Mouse (Mus musculus): ENCODE results near the gene Lrrn4cl. TPM values are rescaled to one million over a fixed set of nuclear protein-coding genes. Genes with fewer than 3 reads are reported as not detected.

The Lrrn4cl gene
- polyA plus RNA-seq, 1 experiment from 2014 or later = 0.37 TPM

- Histone ChIP-seq H3K27ac (ENCODE audit: low read depth, low read length) (peak within 1 kb of the TSS; percentile 98), H3K36me3 (ENCODE audit: control insufficient read depth, insufficient read depth, low read length) (peaks cover 3% of the 10 kb centered on the region; the same call in 1 of the 2 replicates), H3K4me3 (ENCODE audit: low read depth, low read length) (peak within 1 kb of the TSS; percentile 99), H3K9me3 (ENCODE audit: control insufficient read depth, low read length) (no peaks in the 10 kb centered on the region), H3K4me1 (replicated peaks; ENCODE audit: control insufficient read depth, insufficient read depth, low read length) (peaks cover 9% of the 10 kb centered on the region), H3K9ac (ENCODE audit: low read depth, low read length) (peak within 1 kb of the TSS; percentile 98), H3K4me2 (replicated peaks; ENCODE audit: low read depth, low read length) (peak within 1 kb of the TSS; percentile 77), H3K27me3 (ENCODE audit: control insufficient read depth, insufficient read depth, low read length) (no peaks in the 10 kb centered on the region)
- peak; percentile 94 for ATAC-seq (ENCODE audit: low FRiP score)
- peak; percentile 97 for DNase-seq (ENCODE audit: low spot score)
- WGBS = under 1% methylated on average over 33 of the region's 33 CpGs
Observed at GRCm38 (mm10) chr19:8818801-8819595, 31.6 kb upstream of the Lrrn4cl start, which contains the start of gene Ttc9c. TSS of gene Ttc9c (minus strand) at chr19:8819333.

DNA sequence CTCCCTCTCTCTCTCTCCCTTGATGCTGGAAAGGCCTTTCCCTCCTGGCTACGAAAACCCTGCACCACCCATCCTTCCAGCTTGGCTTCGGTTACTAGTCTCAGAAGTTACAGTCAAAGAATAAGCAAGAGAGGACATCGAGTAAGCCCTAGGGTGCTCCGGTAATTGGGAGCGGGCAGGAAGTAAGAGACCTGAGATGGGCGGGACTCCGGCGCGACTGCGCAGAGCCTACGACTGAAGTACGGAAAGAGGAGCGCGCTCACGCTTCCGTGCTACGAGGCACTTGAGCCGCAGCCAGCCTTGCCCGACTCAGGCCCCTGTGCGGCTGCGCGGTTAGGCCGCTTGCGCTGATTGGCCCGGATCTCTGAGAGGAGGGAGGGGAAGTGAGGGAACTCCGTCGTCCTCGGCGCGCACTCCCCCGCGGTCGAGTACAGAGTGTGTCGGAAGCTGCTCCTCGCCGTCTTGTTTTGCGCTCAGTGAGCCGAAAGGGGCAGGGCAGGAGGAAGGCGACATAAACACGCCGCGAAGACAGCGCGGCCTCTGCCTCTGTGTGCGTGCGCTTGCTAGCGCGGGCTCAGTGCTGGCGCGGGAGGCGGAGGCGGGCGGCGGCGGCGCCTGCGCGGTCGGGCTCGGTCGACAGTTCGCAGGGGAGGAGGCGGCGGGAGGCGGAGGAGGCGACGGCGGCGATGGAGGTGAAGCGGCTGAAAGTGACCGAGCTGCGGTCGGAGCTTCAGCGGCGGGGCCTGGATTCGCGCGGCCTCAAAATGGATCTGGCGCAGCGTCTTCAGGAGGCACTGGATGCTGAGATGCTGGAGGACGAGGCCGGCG is 30.8 kb upstream of the Lrrn4cl start, which contains the start of gene Hnrnpul2:
Gene Hnrnpul2, plus strand, starts transcription at position 415 of the 828 bp plus-strand sequence.
- H3K4me1 ChIP-seq (replicated peaks; ENCODE audit: control insufficient read depth, insufficient read depth, low read length) = peaks cover 9% of the 10 kb centered on the region
- H3K27me3 ChIP-seq (ENCODE audit: control insufficient read depth, insufficient read depth, low read length) = no peaks in the 10 kb centered on the region
- under 1% methylated on average over 69 of the region's 83 CpGs for WGBS
- H3K9ac ChIP-seq (ENCODE audit: low read depth, low read length) = peak within 1 kb of the TSS; percentile 98
- 0 out of 2 replicates have a peak, but pooled peaks cover 3% of the 10 kb centered on the region for H3K36me3 ChIP-seq (ENCODE audit: control insufficient read depth, insufficient read depth, low read length)
- ATAC-seq (ENCODE audit: low FRiP score) = peak; percentile 97
- peak within 1 kb of the TSS; percentile 99 for H3K4me3 ChIP-seq (ENCODE audit: low read depth, low read length)
- H3K9me3 ChIP-seq (ENCODE audit: control insufficient read depth, low read length) = no peaks in the 10 kb centered on the region
- H3K27ac ChIP-seq (ENCODE audit: low read depth, low read length) = peak within 1 kb of the TSS; percentile 98
- H3K4me2 ChIP-seq (replicated peaks; ENCODE audit: low read depth, low read length) = peak within 1 kb of the TSS; percentile 77
- peak; percentile 95 for DNase-seq (ENCODE audit: low spot score)

GRCm38 (mm10) chr19:8820424-8820956 is 30.1 kb upstream of the Lrrn4cl start:
- H3K9ac ChIP-seq (ENCODE audit: low read depth, low read length) = peak overlapping the region; percentile 98
- H3K9me3 ChIP-seq (ENCODE audit: control insufficient read depth, low read length) = no peaks in the 10 kb centered on the region
- 0 out of 2 replicates have a peak, but pooled peaks cover 3% of the 10 kb centered on the region for H3K36me3 ChIP-seq (ENCODE audit: control insufficient read depth, insufficient read depth, low read length)
- WGBS = 0% methylated on average over 48 of the region's 48 CpGs
- no peaks in the 10 kb centered on the region for H3K27me3 ChIP-seq (ENCODE audit: control insufficient read depth, insufficient read depth, low read length)
- peak; percentile 30 for ATAC-seq (ENCODE audit: low FRiP score)
- peak overlapping the region; percentile 98 for H3K27ac ChIP-seq (ENCODE audit: low read depth, low read length)
- H3K4me3 ChIP-seq (ENCODE audit: low read depth, low read length) = peak overlapping the region; percentile 99
- DNase-seq (ENCODE audit: low spot score) = peak; percentile 39
- peak overlapping the region; percentile 77 for H3K4me2 ChIP-seq (replicated peaks; ENCODE audit: low read depth, low read length)
- H3K4me1 ChIP-seq (replicated peaks; ENCODE audit: control insufficient read depth, insufficient read depth, low read length) = peaks cover 9% of the 10 kb centered on the region

DNA sequence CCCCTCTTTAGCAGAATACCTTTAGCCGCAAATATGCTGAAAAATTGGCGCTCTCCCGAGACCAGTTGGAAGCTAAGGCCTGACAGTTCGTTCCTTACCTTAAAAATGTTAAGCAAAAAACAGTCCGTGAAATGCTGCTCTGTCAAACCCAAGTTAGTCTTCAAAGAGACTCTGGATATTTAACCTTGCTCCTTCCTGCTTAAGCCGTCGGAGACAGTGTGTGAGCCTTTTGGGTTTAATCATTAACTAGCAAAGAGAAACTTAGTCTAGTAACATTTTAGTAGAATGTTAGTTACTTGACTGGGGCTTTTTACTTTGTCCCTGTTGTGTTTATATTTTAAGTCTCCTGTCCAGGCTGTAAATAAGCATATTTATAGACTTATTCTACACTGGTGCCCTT is 29.4 kb upstream of the Lrrn4cl start:
- Histone ChIP-seq H3K9ac (ENCODE audit: low read depth, low read length) (peak overlapping the region; percentile 98), H3K4me2 (replicated peaks; ENCODE audit: low read depth, low read length) (peak overlapping the region; percentile 77), H3K4me3 (ENCODE audit: low read depth, low read length) (peak overlapping the region; percentile 99), H3K27me3 (ENCODE audit: control insufficient read depth, insufficient read depth, low read length) (no peaks in the 10 kb centered on the region), H3K4me1 (replicated peaks; ENCODE audit: control insufficient read depth, insufficient read depth, low read length) (peaks cover 9% of the 10 kb centered on the region), H3K36me3 (ENCODE audit: control insufficient read depth, insufficient read depth, low read length) (0 out of 2 replicates have a peak, but pooled peaks cover 4% of the 10 kb centered on the region), H3K27ac (ENCODE audit: low read depth, low read length) (0 out of 2 replicates have a peak overlapping the region, but pooled peaks have one; percentile 98), H3K9me3 (ENCODE audit: control insufficient read depth, low read length) (no peaks in the 10 kb centered on the region)
- ATAC-seq (ENCODE audit: low FRiP score) = no peak
- 2% methylated on average over 7 of the region's 7 CpGs for WGBS
- DNase-seq (ENCODE audit: low spot score) = no peak

DNA sequence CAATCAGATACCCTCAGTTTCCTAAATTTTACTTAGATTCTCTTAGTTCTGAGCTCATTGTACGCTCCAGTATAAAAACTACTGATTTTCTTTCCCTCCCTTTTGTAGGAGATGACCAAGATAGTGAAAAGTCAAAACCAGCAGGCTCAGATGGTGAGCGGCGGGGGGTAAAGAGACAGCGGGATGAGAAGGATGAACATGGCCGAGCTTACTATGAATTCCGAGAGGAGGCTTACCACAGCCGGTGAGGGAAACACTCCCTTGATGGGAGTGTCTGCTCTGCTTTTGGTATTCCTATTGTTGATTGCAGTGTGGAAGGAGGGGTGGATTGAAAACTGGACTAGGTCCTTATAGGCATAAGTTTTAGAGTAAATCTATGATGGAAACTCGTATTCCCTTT is 27.9 kb upstream of the Lrrn4cl start:
- no peaks in the 10 kb centered on the region for H3K27me3 ChIP-seq (ENCODE audit: control insufficient read depth, insufficient read depth, low read length)
- H3K9me3 ChIP-seq (ENCODE audit: control insufficient read depth, low read length) = no peaks in the 10 kb centered on the region
- ATAC-seq (ENCODE audit: low FRiP score) = no peak
- DNase-seq (ENCODE audit: low spot score) = no peak
- H3K4me3 ChIP-seq (ENCODE audit: low read depth, low read length) = peak overlapping the region; percentile 1; the same call in 1 of the 2 replicates
- H3K4me2 ChIP-seq (replicated peaks; ENCODE audit: low read depth, low read length) = peak overlapping the region; percentile 77; the same call in 1 of the 2 replicates
- H3K36me3 ChIP-seq (ENCODE audit: control insufficient read depth, insufficient read depth, low read length) = 0 out of 2 replicates have a peak, but pooled peaks cover 8% of the 10 kb centered on the region
- H3K27ac ChIP-seq (ENCODE audit: low read depth, low read length) = no peak overlapping the region
- peaks cover 3% of the 10 kb centered on the region; the same call in 1 of the 2 replicates for H3K4me1 ChIP-seq (replicated peaks; ENCODE audit: control insufficient read depth, insufficient read depth, low read length)
- WGBS = 77% methylated on average over 8 of the region's 8 CpGs
- H3K9ac ChIP-seq (ENCODE audit: low read depth, low read length) = no peak overlapping the region

GRCm38 (mm10) chr19:8829660-8830059 is 20.9 kb upstream of the Lrrn4cl start, which contains the start of gene AC129217.1:
TSS of gene AC129217.1 (plus strand) at chr19:8829773.
- no peak within 1 kb of the TSS for H3K4me2 ChIP-seq (replicated peaks; ENCODE audit: low read depth, low read length)
- no peak within 1 kb of the TSS for H3K4me3 ChIP-seq (ENCODE audit: low read depth, low read length)
- no peaks in the 10 kb centered on the region for H3K4me1 ChIP-seq (replicated peaks; ENCODE audit: control insufficient read depth, insufficient read depth, low read length)
- 90% methylated on average over 8 of the region's 8 CpGs for WGBS
- H3K27ac ChIP-seq (ENCODE audit: low read depth, low read length) = no peak within 1 kb of the TSS
- H3K36me3 ChIP-seq (ENCODE audit: control insufficient read depth, insufficient read depth, low read length) = peaks cover 31% of the 10 kb centered on the region
- H3K9me3 ChIP-seq (ENCODE audit: control insufficient read depth, low read length) = no peaks in the 10 kb centered on the region
- H3K9ac ChIP-seq (ENCODE audit: low read depth, low read length) = no peak within 1 kb of the TSS
- ATAC-seq (ENCODE audit: low FRiP score) (no peak), DNase-seq (ENCODE audit: low spot score) (no peak)
- H3K27me3 ChIP-seq (ENCODE audit: control insufficient read depth, insufficient read depth, low read length) = no peaks in the 10 kb centered on the region

- no peak for DNase-seq (ENCODE audit: low spot score)
- 93% methylated on average over 8 of the region's 8 CpGs for WGBS
Observed at GRCm38 (mm10) chr19:8830664-8831063, 19.9 kb upstream of the Lrrn4cl start.

GRCm38 (mm10) chr19:8831262-8831661 is 19.3 kb upstream of the Lrrn4cl start:
- peaks cover 31% of the 10 kb centered on the region for H3K36me3 ChIP-seq (ENCODE audit: control insufficient read depth, insufficient read depth, low read length)
- no peaks in the 10 kb centered on the region for H3K27me3 ChIP-seq (ENCODE audit: control insufficient read depth, insufficient read depth, low read length)
- ATAC-seq (ENCODE audit: low FRiP score) (no peak), DNase-seq (ENCODE audit: low spot score) (no peak)
- H3K4me1 ChIP-seq (replicated peaks; ENCODE audit: control insufficient read depth, insufficient read depth, low read length) = no peaks in the 10 kb centered on the region
- H3K4me3 ChIP-seq (ENCODE audit: low read depth, low read length) = no peak overlapping the region
- no peaks in the 10 kb centered on the region for H3K9me3 ChIP-seq (ENCODE audit: control insufficient read depth, low read length)
- no peak overlapping the region for H3K9ac ChIP-seq (ENCODE audit: low read depth, low read length)
- H3K27ac ChIP-seq (ENCODE audit: low read depth, low read length) = no peak overlapping the region
- no peak overlapping the region for H3K4me2 ChIP-seq (replicated peaks; ENCODE audit: low read depth, low read length)
- 89% methylated on average over 11 of the region's 11 CpGs for WGBS

More at GRCm38 (mm10) chr19:8830664-8831063, 19.9 kb upstream of the Lrrn4cl start:
- Histone ChIP-seq H3K9me3 (ENCODE audit: control insufficient read depth, low read length) (no peaks in the 10 kb centered on the region), H3K27me3 (ENCODE audit: control insufficient read depth, insufficient read depth, low read length) (no peaks in the 10 kb centered on the region), H3K4me3 (ENCODE audit: low read depth, low read length) (no peak overlapping the region), H3K4me1 (replicated peaks; ENCODE audit: control insufficient read depth, insufficient read depth, low read length) (no peaks in the 10 kb centered on the region), H3K36me3 (ENCODE audit: control insufficient read depth, insufficient read depth, low read length) (peaks cover 33% of the 10 kb centered on the region), H3K9ac (ENCODE audit: low read depth, low read length) (no peak overlapping the region), H3K27ac (ENCODE audit: low read depth, low read length) (no peak overlapping the region), H3K4me2 (replicated peaks; ENCODE audit: low read depth, low read length) (no peak overlapping the region)
- no peak for ATAC-seq (ENCODE audit: low FRiP score)

Data from hindbrain, embryonic 11.5 days (tissue).